Mouse (Mus musculus) inflammation-experienced regulatory T-cells (primary cell): Measurements from ENCODE around the gene Adap2. TPM values are rescaled to one million over a fixed set of nuclear protein-coding genes. Genes with fewer than 3 reads are reported as not detected.

Source experiments
- polyA plus RNA-seq, 2 experiments: library from polyadenylated mRNA; unstranded; fragments of 100-300 nt; shearing (Covaris generic); gene quantifications; one replicate each; pipeline ENCODE4 v1.2.1; 2017

Adap2 gene
- under 1 TPM; 0.17 to 0.42 TPM for polyA plus RNA-seq

GRCm38 (mm10) chr11:80153857-80154495 lies at the start of gene Adap2:
Gene Adap2, plus strand, starts transcription at chr11:80154105.

DNA sequence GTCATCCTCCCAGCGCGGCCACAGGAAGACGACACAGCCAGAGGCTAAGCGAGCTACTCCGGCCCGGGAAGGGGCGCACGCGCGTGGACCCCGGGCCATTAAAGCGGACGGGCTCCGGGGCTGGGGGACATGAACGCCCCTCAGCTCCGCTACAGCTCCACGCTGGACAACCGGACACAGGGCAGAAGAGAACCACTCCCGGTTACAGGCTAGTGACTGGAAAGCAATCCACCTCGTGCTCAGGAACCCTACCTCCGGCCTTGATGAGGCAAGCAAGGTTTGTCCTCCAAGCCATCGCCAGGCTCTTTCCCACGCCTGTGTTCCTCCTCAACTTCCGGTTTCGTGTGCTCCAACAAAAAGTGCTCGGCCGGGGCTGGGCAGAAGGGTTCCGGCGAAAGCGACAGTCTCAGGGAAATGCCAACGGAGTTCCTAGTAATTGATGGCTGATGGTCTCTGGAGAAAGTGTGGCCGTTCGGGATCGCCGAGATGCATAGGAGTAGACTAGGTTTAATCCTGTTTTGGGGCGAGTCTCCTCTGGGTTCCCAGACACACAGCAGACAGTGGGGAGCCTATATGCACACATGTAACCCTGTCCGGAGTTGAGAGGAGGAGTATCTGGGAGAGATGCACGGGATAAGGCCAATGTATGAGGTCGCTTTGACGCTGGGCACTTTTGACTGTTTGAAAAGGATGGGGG lies 11.9 kb upstream of the Adap2 start, which contains the start of gene Tefm:
Gene Tefm, minus strand, starts transcription at position 351 of the 697 bp plus-strand sequence.

GRCm38 (mm10) chr11:80183705-80184255 lies 29.9 kb downstream of the Adap2 start, which contains the start of gene Rnf135:
Gene Rnf135, plus strand, starts transcription at chr11:80183851.

GRCm38 (mm10) chr11:80208860-80209800 lies 55.2 kb downstream of the Adap2 start, which contains the start of gene Rhot1:
Gene Rhot1, plus strand, starts transcription at chr11:80209019.

Other genes with a start within 250 kb of the Adap2 start
- gene Utp6, start 191.7 kb upstream of the Adap2 start, polyA plus RNA-seq, result 10 to 100 TPM; 50.9 to 51.3 TPM
- gene Suz12, start 161.0 kb upstream of the Adap2 start, polyA plus RNA-seq, result 10 to 100 TPM; 44.4 to 54.0 TPM
- gene Crlf3, start 73.1 kb upstream of the Adap2 start, polyA plus RNA-seq, result 100 to 1,000 TPM; 305 to 309 TPM
- gene Atad5, start 64.7 kb upstream of the Adap2 start, polyA plus RNA-seq, result 1 to 10 TPM; 3.8 to 3.9 TPM
- gene Tefm, start 11.9 kb upstream of the Adap2 start, polyA plus RNA-seq, result 10 to 100 TPM; 15.0 to 19.7 TPM
- 10 to 100 TPM in 1 of 2 experiments, 1 to 10 TPM in 1; 9.7 to 19.0 TPM for gene Rnf135, start 29.7 kb downstream of the Adap2 start, polyA plus RNA-seq
- gene Rhot1, start 54.9 kb downstream of the Adap2 start, polyA plus RNA-seq, result 10 to 100 TPM; 53.4 to 59.7 TPM
- gene Rhbdl3, start 146.8 kb downstream of the Adap2 start, polyA plus RNA-seq, result 1 to 10 TPM; 6.8 to 7.0 TPM
- gene 5730455P16Rik, start 223.9 kb downstream of the Adap2 start, polyA plus RNA-seq, result 10 to 100 TPM; 14.7 to 15.9 TPM
- gene Zfp207, start 229.2 kb downstream of the Adap2 start, polyA plus RNA-seq, result 100 to 1,000 TPM; 206 to 212 TPM